Mouse (Mus musculus) bone marrow, adult 2 months (tissue): ENCODE measurements around the gene Hoxd10. TPM values are rescaled to one million over a fixed set of nuclear protein-coding genes. Genes with fewer than 3 reads are reported as not detected.

ENCODE experiments used
- H3K27ac ChIP-seq: fragments of 200-500 bp; 2 replicates; pipeline ENCODE4 v1.5.1; 2012; ENCODE audit warnings: low read depth, mild to moderate bottlenecking, control low read depth, inconsistent platforms, low read length; ENCODE audit not compliant: control insufficient read depth, poor library complexity, insufficient read depth
- H3K4me1 ChIP-seq: fragments of 200-500 bp; 2 replicates; pipeline ENCODE4 v1.6.1; 2011; ENCODE audit warnings: low read length; ENCODE audit not compliant: control insufficient read depth, insufficient read depth
- H3K4me3 ChIP-seq: fragments of 200-500 bp; replicated peaks from 2 replicates; pipeline ENCODE3; 2011; ENCODE audit warnings: mild to moderate bottlenecking, low read depth, low read length, control low read depth; ENCODE audit not compliant: control insufficient read depth
- CTCF ChIP-seq: fragments of 200-500 bp; IDR thresholded peaks from 2 replicates; pipeline ENCODE4 v1.5.1; 2011; ENCODE audit warnings: low read length, control low read depth; ENCODE audit not compliant: control insufficient read depth, insufficient read depth
- POLR2A ChIP-seq: fragments of 200-500 bp; IDR thresholded peaks from 2 replicates; pipeline ENCODE4 v1.6.1; 2011; ENCODE audit warnings: low read depth, mild to moderate bottlenecking, control low read depth, low read length, borderline replicate concordance; ENCODE audit not compliant: control insufficient read depth
- WGBS: fragments of 180-500 bp; shearing (Covaris S2); methylation state at CpG from one replicate; pipeline ENCODE4 v1.1.7; 2018; 5-methylcytosine and 5-hydroxymethylcytosine counted together
- polyA plus RNA-seq: library from polyadenylated mRNA; stranded (reverse); fragments of >200 nt; gene quantifications from 2 replicates; pipeline ENCODE4 v1.2.4, GENCODE M21; 2011; ENCODE audit warnings: low replicate concordance; ENCODE audit not compliant: missing spikeins, insufficient read depth, insufficient read length

The Hoxd10 gene
- polyA plus RNA-seq, 1 experiment: not detected

- 7% methylated on average over 18 of the region's 18 CpGs for WGBS
- no peak overlapping the region for H3K4me3 ChIP-seq
- H3K27ac ChIP-seq: no peak overlapping the region
- no peaks in the 10 kb centered on the region for H3K4me1 ChIP-seq
- TF ChIP-seq POLR2A: no peak
Observed at GRCm38 (mm10) chr2:74683471-74683951, 8.2 kb upstream of the Hoxd10 start.

GRCm38 (mm10) chr2:74684106-74684505 lies 7.6 kb upstream of the Hoxd10 start:
- Histone ChIP-seq H3K4me3 (no peak overlapping the region), H3K27ac (no peak overlapping the region), H3K4me1 (no peaks in the 10 kb centered on the region)
- TF ChIP-seq CTCF (no peak), POLR2A (no peak)
- WGBS: 9% methylated on average over 12 of the region's 12 CpGs

GRCm38 (mm10) chr2:74685059-74685603 lies 6.6 kb upstream of the Hoxd10 start:
- no peak overlapping the region for H3K27ac ChIP-seq
- H3K4me3 ChIP-seq: no peak overlapping the region
- no peaks in the 10 kb centered on the region for H3K4me1 ChIP-seq
- WGBS: 24% methylated on average over 4 of the region's 4 CpGs
- no peak for TF ChIP-seq CTCF
- no peak for TF ChIP-seq POLR2A

GRCm38 (mm10) chr2:74686301-74686987 lies 5.3 kb upstream of the Hoxd10 start:
- Histone ChIP-seq H3K27ac (no peak overlapping the region), H3K4me3 (no peak overlapping the region), H3K4me1 (no peaks in the 10 kb centered on the region)
- WGBS: 13% methylated on average over 17 of the region's 17 CpGs
- TF ChIP-seq CTCF (0 out of 2 replicates have a peak, but pooled peaks have one; percentile 26), POLR2A (no peak)

GRCm38 (mm10) chr2:74686988-74687697 lies 4.6 kb upstream of the Hoxd10 start:
- 5% methylated on average over 27 of the region's 27 CpGs for WGBS

GRCm38 (mm10) chr2:74687698-74688555 lies 3.8 kb upstream of the Hoxd10 start:
- 5% methylated on average over 31 of the region's 31 CpGs for WGBS
- no peak overlapping the region for H3K4me3 ChIP-seq
- TF ChIP-seq POLR2A (no peak), CTCF (no peak)

More at GRCm38 (mm10) chr2:74686988-74687697, 4.6 kb upstream of the Hoxd10 start:
- TF ChIP-seq POLR2A (no peak), CTCF (no peak)
- Histone ChIP-seq H3K4me3 (no peak overlapping the region), H3K27ac (no peak overlapping the region), H3K4me1 (no peaks in the 10 kb centered on the region)

GRCm38 (mm10) chr2:74688795-74689573 lies 2.7 kb upstream of the Hoxd10 start:
- Histone ChIP-seq H3K4me3 (no peak overlapping the region), H3K4me1 (no peaks in the 10 kb centered on the region), H3K27ac (no peak overlapping the region)
- no peak for TF ChIP-seq POLR2A
- no peak for TF ChIP-seq CTCF
- 6% methylated on average over 12 of the region's 12 CpGs for WGBS

More at GRCm38 (mm10) chr2:74687698-74688555, 3.8 kb upstream of the Hoxd10 start:
- Histone ChIP-seq H3K27ac (no peak overlapping the region), H3K4me1 (no peaks in the 10 kb centered on the region)
